Mouse (Mus musculus): ENCODE data around the gene Nob1.

The Nob1 gene

DNA sequence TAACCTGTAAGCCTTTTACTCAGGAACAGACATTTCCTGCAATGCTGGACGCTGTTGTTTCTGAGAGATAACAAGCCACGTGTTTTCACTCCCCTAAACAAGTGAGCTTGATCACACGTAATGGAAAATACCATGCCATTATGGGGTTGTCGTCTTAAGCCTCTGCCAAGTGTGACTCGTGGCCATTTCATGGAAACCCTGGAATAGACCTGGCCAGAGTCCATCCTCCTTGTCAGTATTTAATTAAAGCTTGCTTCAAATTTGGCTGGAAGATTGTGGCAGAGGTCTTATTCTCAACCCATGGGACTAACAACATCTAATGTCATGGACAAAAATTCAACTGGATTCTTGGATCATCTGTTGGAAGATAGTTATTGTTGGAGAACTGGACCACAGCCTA lies 38.7 kb downstream of the Nob1 start:
- no peak for DNase-seq (ENCODE audit: low spot score in 2 of 2)

DNA sequence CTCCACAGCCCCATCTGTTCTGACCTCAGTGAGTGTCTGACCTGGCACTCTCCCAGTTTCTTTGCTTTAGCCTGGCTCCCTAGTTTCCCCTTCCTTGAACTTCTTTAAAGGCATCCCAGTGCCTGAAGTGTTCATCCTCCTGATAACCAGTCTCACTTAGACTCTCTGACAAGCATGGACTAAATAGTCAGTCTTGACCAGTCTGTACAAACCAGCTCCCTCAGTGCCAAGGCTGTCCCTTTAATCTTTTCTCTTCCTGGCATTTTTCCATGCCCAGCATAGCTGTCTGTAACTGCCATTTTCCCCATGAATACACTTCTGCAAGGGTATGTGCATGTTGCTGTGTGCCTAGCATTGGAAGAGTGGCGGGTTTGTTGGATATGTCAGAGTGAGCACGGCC lies 39.8 kb downstream of the Nob1 start:
- DNase-seq (ENCODE audit: low spot score in 2 of 2): no peak

DNA sequence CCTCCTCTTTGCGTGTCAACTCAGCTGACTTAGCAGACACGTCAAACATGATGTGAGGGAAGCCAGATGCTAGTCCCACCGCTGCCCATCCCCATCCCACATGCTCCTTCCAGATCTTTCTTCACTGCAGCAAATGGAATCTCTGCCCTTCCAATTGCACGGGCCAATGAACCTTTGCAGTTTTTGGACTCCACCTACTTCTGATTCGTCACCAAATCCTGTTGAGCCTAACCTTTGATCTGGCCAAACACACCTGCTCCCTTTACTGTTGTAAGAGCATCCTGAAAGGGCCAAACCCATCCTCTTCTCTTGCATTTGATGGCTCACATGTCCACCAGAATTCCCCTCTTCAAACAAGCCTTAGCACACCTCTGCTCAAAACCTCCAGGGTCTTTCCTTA lies 40.2 kb downstream of the Nob1 start:
- DNase-seq (ENCODE audit: low spot score in 2 of 2): no peak

DNA sequence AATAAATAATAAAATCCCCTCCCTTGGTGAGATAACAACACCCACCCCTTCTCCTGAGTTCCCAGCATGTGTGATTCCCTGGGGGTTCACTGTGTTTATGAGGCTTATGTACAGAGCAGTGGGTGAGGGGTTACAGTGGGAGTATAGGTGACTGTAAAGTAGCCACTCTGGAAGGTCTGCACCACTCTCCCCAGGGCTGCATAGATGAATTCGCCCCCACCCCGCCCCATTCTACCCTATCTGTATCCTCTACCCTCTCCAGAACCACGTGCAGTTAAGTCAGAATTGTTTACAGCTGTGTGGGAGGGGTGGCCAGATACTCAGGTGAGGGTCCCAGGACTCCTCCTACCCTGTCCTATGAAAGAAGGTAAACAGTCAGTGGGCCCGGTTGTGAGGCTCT lies 42.0 kb downstream of the Nob1 start:
- no peak for DNase-seq (ENCODE audit: low spot score in 2 of 2)

DNA sequence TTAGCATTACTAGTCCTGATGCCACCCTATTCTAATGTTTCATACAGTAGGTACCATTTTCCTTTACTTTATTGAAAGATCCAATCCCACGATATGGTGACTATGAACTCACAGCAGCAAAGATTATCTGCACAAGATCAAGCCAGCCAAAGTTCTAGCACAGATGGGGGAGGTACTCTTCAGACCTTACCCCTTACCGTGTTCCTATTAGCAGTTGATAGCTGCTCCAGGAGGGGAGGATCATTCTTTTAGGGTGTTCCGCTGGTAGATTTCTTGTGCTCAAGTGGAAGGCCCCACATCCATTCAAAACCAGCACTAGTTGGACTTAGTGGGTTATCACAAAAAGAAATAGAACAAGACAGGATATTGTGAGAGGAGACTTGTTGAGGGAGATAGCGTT lies 43.2 kb downstream of the Nob1 start:
- DNase-seq (ENCODE audit: low spot score in 2 of 2): no peak

DNA sequence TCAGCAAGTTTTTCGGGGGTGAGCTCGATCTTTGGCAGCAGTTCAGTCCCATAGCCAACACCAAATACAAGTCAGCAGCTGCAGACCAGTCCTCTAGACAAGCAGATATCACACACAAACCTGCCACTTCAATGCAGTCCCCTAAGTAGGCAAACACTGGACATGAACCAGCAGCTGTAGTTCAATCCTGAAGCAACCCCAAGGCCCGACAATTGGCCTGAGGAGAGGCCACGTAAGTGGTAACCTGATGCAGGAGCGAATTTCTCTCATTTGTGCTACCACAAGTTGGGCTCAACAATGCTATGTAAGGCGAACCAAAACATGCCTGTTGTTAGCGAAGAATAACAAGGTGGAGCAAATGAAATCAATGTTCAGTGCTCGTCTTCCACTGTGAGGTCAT lies 44.1 kb downstream of the Nob1 start:
- no peak for DNase-seq (ENCODE audit: low spot score in 2 of 2)

DNA sequence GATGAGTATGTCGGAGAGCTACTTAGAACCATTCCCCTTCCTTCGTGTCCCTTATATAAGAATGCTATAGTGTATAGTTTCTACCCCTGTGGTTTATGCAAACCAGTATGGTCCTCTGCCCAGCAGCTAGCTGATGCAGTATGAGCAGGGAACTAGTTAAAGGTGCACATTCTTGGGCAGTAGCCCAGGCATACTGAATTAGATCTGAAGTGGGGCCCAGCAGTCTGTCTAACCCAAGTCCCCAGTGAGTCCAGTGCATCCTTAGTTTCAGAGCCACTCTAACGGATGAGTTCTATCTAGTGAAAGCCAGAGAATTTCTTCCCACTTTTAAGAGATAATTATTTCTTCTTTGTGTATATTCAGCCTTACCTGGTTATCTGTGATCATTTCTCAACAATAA lies 47.5 kb downstream of the Nob1 start:
- no peak for DNase-seq (ENCODE audit: low spot score in 2 of 2)

DNA sequence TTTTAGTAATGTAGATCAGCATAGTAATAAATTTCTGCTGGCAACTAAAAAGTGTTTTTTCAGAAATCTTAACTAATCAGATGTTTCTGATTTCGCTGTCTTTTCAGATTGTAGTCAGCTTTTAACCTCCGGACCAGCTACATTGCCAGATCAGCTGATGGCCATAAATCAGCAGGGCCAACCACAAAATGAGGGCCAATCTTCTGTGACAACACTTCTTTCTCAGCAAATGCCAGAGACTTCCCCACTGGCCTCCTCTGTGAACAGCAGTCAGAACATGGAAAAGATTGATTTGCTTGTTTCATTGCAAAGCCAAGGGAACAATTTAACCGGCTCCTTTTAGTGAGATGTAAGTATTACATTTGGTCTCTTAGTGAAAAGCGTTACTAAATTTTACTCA lies 54.5 kb downstream of the Nob1 start:
- no peak for DNase-seq (ENCODE audit: low spot score in 2 of 2)

Data from urinary bladder, postnatal 4 days (tissue).